Mouse (Mus musculus) frontal cortex, postnatal 36 days (tissue): ENCODE measurements around the gene Usf1.

Source experiments
- DNase-seq, 2 experiments: peaks; one replicate each; pipeline ENCODE4 v3.0.0; 2022; ENCODE audit warnings: low spot score in 2 of 2

The Usf1 gene

DNA sequence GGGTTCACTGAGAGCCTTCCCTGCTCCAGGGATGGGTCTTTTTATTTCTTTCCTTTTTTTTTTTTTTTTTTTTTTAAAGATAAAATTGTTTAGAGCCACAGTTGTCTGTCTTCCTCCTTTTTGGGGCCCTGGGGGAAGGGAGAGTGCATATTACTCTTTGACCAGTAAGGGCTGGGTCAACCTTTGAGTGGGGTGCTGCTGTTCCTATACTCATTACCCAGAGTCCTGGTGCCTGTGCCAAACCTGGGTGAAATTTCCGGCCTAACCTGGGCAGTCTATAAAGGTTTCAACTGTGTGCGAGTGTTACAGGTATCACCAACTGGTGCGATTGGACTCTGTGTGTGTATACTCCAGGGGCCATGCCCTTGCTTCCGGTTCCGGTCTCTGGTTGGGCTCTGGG, 7.5 kb downstream of the Usf1 start, which contains the start of gene Tstd1:
TSS of gene Tstd1 (plus strand) at position 213 of the 400 bp plus-strand sequence.
- DNase-seq: no peak

DNA sequence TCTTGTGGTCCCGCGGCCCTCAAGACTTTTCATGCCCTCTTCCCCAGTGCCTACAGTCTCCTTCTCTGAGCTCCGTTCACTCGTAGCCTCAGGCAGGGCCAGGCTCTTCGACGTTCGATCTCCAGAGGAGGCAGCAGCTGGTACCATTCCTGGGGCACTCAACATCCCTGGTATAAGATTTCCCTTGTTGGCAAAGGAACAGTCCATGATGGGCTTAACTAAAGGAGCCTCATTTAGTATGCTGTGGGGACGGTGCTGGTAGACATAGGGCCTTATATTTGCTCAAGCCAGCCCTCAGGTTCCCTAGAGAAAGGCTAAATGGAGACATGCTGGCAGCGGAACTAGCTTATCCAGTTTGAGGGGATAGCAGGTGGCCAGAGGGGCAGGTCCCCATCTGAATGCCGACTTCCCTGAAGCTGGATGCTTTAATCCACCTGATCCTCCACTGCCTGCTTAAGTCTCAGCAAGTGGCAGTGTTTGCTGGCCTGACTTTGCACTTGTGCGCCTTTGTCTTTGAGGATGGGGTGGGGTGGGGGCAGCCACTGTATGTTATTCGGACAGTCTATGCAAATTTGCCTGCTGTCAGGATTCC, 8.3 kb downstream of the Usf1 start:
- no peak for DNase-seq

DNA sequence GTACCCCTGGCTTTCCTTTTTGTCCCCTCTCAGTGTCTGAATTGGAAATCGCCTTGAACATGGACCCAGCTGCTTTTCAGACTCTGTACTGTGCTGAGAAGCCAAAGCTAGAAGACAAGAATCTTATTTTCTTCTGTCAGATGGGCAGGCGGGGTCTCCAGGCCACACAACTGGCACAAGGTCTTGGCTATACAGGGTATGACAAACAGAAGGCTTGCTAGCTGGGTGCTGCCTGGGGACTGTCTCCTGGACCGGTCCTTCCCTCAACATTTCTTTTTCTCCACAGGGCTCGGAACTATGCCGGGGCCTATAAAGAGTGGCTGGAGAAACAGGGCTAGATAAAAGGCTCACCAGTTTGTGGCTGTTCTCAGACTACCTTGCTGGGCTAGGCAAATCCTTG, 8.8 kb downstream of the Usf1 start:
- DNase-seq: no peak

DNA sequence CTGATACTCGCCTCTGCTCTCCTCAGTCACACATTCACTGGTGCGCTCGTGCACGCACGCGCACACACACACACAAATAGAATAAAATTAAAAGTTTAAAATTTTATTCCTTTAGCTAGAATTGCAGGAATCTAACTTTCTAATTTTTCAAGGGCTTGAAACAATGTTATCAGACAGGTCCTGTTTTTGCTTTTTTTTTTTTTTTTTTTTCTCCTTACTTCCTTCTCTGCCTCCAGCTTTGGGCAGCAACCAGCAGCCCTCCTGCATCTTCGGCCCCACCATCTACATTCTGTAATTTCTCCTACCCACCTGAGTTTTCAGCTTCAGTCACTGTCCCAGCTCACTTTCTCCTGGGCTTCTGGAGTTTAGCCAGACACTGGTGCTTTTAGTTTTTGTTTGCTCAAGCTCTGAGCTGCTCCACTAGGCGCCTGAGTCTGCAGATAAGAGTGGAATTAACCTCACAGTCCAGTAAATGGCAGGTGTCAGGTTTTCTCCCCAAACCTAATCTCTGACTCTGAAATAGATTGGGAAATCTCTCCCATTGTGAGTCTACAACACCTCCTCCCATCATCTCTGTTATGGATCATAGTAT, 11.5 kb downstream of the Usf1 start:
- no peak for DNase-seq

DNA sequence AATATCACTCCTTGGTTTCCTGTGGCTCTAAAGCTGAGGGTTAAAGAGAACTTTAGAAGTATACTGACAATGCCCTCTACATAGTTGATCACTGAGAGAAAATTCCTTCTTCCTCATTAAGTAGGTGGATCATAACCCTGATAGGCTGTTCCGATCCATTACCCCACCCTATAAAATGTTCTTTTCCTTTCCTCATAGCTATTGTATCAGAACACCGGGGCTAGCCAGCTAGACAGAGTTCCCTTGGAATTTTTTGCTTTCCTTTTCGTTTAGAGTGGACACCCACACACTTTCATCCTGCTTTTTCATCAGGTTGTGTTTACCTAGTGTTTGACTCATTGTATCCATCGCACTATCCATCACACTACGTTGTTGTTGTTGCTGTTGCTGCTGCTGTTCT, 13.5 kb downstream of the Usf1 start:
- no peak for DNase-seq

DNA sequence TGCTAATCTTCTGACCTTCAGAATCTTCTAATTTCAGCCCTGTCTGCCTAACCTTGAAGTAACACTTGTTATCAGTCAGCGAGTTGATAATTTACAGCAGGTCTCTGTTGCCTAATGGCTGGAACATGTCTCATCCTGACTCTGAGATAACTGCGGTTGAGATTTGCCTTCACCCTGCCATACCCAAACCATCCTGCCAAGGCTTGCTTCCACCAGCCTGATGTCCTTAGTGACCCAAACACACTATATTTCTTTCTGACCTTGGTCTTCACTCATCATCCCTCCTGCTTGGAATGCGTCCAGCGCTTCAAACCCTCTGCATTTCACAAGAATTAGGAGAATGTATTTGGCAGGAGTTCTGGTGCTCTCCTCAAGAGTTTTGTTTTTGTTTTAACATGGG, 14.0 kb downstream of the Usf1 start:
- DNase-seq: no peak

DNA sequence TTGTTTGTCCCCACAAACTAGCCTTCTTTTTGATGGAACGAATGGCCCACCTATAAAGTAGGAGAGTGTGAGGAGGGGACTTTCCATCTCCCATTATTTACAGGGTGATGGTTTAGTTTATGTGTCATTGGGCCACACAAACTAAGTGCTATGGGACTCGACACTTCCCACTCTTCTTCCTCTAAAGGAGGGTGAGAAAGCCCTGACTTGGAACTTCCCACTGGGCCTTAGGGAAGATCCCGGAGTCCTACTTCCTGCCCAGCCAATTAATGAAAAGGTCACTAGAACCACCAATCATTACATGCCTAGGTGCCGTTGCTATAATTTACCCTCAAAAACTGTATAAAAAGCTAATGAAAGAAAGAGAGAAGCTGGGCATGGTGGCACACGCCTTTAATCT, 21.0 kb downstream of the Usf1 start:
- no peak for DNase-seq

DNA sequence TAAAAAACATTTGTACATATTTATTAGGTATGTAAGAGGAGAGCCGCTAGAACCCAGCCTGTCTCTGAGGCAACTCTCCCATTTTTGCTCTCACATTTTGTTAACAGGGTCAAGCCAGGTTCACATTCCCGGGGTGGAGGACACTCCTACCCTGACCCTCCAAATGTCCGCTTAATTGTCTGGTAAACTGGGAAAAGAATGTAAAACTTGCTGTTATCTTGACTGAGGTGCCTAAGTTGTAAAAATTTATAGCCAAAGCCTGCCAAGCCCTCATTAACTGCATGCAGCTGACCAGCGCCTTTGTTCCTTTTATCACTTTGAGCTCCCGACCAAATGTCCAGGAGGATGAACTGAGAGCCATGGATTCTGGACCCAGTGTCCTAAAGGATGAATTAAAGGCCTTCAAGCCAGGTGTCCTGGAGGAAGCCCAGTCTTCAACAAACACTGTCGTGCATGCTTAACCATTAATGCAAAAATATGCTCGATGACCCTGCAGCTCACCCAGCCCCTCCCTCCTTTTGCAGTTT, 24.2 kb downstream of the Usf1 start:
- DNase-seq: no peak

DNA sequence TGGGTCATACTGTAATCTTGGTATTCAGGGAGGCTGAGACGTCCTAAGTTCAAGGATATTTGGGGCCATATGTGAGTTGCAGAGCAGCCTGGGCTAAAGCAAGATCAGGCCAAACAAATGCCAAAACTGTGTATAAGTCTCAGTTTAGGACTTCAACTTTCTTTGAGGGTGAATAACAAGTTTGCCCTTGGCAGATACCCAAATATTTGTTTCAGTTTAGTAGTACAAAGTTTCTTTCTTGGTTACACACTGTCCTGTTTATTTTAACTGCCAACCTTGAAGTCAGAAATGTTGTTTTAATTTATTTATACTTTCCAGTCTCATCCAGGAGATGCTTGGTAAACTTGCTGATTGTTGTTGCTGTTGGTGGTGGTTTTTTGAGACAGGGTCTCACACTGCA, 24.9 kb downstream of the Usf1 start:
- no peak for DNase-seq

DNA sequence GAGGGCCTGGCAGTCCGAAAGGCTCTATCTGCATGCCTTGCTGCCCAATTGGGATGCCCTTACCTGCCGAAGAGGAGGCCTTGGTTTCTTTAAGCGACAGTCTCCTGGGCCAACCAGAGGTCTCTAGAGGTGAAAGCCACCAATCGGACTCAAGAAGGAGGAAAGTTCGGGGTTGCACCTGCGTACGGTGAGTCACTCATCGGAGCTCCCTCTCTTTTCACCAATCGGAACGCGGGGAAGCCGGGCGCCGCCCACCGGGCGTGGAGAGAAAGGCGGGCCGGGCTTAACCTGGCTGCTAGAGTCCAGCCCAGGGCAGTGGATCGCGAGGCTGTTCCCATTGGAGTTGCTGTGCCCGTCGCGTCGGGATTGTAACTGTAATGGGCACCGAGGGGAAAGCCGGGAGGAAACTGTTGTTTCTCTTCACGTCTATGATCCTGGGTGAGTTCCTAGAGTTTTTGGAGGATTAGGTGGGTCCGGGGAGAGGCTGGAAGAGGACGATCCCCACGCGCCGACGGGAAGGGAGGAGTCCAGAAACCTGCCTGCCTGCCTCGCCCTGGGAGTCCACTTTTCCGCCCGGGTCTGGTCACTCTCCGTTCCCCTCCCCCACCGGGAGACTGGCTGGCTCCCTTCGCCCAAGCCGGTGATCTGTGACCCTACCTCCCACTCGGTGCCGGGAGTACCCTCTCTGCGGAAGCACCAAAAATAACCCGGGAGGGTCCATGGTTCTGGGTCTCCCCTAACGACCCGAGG, 26.3 kb downstream of the Usf1 start, which contains the start of gene F11r:
TSS of gene F11r (plus strand) at position 272 of the 750 bp plus-strand sequence.
- DNase-seq: peak in 1 of 2 experiments; percentile 15

DNA sequence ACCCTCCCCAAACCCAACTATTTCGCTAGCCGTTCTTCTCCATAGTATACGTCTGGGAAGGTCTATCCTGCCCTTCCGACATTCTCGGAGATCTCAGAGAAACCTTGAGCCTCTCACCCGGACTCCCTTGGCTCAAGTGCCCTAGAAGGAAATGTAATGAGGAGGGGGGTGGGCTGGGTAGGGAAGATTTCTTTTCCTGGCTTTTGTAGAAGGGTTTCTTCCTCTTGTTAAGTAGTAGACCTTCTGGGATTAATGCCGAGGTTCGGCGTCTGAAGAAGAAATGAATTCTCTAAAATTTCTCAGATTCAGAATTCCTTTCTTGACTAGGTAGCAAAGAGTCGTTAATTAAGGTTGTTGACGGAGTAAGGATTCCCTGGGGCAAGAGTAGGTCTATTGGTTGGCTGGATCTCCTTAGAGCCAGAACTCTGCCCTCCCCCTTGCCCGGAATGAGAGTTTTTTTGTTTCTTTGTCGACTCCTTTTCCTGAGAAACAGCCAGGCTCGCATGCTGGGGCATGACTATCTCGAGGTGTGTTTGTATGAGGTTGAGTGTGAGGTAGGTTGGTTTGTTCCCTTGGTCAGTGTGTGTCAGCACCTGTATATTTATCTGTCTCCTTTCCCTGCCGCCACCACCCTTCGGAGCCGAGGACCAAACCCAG, 27.0 kb downstream of the Usf1 start:
- no peak for DNase-seq

DNA sequence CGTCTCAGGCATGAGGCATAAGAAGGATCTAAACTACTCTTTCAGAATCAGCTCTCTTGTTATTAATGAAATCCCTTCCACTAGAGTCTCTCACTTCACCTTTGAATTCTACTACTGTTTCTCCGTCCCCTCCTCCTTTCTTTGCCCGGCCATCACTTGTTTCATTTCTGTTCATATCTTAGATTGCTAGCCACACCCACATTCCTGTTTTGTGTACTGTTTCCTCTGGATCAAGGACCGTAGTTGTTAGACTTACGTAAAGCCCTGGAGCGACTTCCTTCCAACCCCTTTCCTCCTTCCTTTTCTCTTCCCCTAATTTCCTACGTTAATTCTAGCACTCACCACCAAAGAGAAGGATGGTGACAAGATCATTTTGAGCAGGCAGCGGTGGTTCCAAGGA, 28.0 kb downstream of the Usf1 start:
- no peak for DNase-seq

DNA sequence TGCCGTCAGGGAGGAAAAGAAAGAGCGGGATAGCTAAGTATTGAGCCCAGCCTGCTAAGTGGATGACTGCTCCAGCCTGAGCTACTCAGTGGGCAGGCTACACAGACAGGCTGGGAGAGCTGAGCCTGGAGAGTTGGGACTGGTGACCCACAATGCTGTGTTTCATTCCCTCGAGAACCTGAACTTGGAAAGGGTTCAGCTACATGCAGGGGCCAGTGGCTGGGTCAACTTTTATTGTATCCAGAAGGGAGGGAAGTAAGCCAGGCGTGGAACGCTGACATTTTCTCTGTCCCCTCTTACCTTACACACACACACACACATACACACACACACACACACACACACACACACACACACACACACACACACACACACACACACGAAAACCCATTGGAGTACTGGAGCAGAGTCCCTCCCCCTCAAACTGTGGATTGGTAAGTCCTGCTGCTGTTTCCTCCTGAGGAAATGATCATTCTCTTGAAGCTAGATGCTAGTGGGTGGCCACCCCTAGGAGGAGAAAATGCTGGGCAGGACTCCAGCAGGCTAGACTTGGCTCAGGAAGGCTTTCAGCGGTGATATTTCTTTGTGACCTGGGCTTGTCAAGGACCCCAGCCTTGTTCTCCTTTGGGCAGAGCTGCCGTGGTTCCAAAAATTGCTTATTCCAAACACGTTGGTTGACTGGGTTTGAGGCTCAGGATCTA, 29.1 kb downstream of the Usf1 start:
- DNase-seq: no peak

DNA sequence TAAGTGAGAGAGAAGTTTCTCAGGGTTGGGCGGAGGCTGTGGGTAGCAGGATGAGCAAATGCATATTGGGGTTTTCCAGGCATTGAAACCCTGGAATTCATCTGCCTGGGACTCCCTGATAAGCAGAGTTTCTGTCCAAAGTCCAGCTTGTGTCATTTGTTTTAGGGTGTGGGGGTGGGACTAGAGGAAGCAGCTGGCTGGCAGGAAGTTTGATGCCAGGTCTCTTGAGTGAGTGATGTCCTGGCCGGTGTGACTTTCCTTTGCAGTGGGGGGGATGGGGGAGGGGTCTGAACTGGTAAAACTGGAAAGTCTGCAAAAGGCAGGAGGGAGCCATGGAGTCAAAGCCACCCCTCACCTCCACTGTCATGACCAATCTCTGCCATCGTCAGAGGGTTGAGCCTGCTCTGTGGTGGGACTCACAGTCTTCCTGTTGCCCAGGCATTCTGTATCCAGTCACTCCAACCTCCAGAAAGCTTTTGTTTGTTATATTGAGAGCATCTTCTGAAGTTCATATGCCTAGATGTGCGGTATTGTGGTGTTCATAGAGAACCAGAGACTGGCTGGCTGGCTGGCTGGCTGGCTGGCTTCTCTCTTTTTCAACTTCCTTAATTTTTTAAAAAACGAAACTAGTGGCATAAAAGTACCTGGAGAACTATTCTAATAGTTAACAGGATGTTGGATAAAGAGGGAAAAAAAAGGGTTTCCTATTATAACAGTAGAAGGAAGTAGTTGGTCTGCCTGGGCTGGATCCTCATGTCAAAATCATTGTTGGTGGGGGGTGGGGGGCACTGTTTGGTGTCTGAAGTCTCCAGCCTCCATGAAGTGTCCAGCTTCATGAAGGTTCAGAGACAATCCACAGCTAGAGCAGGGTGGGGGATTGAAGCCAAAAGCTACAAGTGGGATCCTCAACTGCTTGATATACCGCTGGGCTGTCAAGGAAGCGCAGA, 30.6 kb downstream of the Usf1 start:
- no peak for DNase-seq

DNA sequence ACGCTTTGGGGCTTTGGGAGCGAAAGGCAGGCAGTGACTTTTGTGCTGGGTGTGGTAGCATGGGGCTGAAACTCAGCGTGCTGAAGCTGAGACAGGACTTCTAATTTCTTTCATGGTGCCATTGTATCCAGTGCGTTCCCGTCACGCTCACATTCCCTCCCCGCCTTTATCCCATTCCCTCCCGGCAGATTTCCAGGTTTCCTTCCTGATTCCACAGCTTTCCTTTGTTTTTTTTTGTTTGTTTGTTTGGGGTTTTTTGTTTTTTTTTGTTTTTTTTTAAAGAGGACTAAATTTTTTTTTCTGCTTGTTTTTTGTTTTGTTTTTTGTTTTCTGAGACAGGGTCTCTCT, 31.3 kb downstream of the Usf1 start:
- no peak for DNase-seq

DNA sequence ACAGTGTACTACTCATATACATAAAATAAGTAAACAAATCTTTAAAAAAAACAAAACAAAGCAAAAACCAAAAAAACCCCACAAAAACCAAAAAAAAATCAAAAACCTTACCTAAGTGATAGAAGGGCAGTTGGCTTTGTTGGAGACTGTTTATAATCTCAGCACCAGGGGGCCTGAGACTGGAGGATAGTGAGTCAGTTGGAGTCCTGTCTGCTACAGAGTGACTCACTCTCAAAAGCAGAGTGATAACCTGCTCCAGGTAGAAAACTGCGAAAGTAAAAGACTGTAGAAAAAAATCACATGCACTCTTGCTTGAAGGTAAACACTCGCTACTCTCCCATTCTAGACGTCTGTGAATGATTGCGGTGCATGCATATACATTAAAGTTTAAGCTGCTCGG, 33.9 kb downstream of the Usf1 start:
- no peak for DNase-seq

DNA sequence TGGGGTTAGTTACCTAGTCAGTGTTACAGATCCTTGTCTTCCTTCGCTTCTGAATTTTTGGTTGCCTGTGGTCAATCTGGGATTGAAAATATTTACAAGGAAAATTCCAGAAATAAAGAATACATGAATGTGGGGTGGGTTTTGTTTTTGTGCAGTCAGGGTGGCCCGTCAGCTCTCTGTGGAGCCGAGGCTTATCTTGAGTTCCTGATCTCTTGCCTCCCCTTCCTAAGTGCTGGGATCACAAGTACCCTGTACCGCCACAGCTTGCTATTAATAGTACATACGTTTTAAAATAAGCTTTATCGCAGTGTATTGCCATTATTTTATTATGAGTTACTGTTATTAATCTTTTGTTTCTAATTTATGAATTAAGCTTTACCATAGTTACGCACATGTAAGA, 35.7 kb downstream of the Usf1 start:
- no peak for DNase-seq

DNA sequence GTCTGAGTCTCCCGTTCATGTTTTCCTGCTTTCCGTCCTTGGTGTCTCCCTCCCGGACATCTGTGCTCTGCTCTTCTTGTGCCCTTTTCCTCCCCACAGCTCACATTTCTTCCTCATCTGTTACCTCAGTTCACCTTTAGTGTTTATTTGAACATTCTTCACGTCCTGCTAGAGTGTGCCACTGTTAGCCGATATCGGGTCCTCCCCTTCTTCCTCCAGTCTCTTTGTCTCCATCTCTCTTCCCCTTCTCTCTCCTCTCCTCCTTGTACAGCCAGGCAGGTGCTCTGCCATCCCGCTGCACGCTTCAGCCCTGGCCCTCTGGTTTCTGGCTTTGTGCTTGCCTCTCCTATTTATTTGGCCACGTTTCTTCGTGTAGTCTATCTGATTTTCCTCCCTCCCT, 36.6 kb downstream of the Usf1 start:
- no peak for DNase-seq

DNA sequence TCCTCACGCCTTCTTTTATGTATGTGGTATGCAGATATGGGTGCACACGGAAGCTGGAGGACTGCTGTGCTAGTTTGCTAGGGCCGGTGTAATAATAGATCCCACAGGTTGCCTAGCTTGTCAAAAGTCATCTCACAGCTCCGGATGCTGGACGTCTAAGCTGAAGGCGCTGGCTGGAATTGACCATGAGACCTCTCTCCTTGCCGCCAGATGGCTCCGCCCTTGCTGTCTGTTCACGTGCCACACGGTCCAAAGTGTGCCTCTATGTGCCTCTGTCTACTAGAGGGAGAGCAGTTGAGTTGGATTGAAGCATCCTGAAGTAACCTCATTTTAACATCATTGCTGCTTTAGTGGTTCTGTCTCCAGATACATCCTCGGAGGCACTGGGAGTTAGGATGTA, 38.9 kb downstream of the Usf1 start:
- DNase-seq: no peak

DNA sequence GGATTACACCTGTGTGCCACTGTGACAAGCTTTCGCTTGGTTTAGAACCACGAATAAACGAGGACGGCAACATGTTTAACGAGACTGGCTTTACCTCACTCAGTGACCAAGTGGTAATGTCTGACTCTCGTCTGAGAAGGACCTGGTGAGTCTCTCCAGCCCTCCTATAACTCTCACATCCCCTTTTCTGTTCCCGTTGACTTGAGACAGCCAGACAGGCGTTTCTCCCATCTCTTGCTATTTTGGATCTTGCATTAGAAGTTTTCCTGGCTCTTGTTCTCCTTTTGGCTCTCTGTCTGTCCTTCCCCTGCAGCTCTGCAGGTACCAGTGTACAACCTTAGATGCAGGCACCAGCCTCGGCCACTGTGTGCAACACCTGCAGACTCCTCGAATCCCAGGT, 39.9 kb downstream of the Usf1 start:
- no peak for DNase-seq

DNA sequence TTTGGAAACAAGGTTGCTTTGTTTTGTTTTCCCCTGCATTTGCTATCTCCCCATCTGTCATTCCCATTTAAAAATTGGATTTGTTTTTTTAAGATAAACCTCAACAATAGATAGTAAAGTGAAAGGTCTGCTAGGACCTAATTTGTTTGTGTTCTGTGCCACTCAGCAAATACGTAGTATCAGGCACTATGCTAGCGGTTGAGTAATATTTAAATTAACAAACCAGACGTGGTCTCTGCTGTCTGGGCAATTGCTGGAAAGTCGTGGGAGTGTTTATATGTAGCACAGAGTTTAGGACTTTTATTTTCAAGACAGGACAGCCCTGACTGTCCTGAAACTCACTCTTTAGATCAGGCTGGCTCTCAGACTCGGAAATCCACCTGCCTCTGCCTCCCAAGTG, 41.4 kb downstream of the Usf1 start:
- no peak for DNase-seq
